Mouse (Mus musculus): ENCODE data around the gene Psmf1. TPM values are rescaled to one million over a fixed set of nuclear protein-coding genes. Genes with fewer than 3 reads are reported as not detected.

The Psmf1 gene
- 35.7 and 39.0 TPM in 2 replicates for polyA plus RNA-seq (2015; fragmentation: Nextera tagmentation; extraction: Ambion mirVana)

- ATAC-seq (ENCODE audit: borderline replicate concordance, extremely low read depth, low FRiP score, low TSS enrichment): no peak
- Histone ChIP-seq H3K9me3 (no peaks in the 10 kb centered on the region), H3K27ac (no peak within 1 kb of the TSS), H3K4me2 (no peak within 1 kb of the TSS), H3K9ac (no peak within 1 kb of the TSS), H3K4me3 (no peak within 1 kb of the TSS), H3K27me3 (0 out of 2 replicates have a peak, but pooled peaks cover 3% of the 10 kb centered on the region), H3K4me1 (peaks cover 13% of the 10 kb centered on the region), H3K36me3 (no peaks in the 10 kb centered on the region)
Observed at GRCm38 (mm10) chr2:151743845-151744244, at the start of gene Psmf1. Gene Psmf1, minus strand, starts transcription at chr2:151744186.

- no peak for ATAC-seq (ENCODE audit: borderline replicate concordance, extremely low read depth, low FRiP score, low TSS enrichment)
- Histone ChIP-seq H3K9ac (no peak overlapping the region), H3K27me3 (no peaks in the 10 kb centered on the region), H3K27ac (no peak overlapping the region), H3K36me3 (no peaks in the 10 kb centered on the region), H3K4me2 (no peak overlapping the region), H3K4me3 (no peak overlapping the region), H3K4me1 (no peaks in the 10 kb centered on the region), H3K9me3 (no peaks in the 10 kb centered on the region)
- WGBS: 29% methylated on average over 5 of the region's 5 CpGs
Observed at GRCm38 (mm10) chr2:151791156-151791555, 47.2 kb upstream of the Psmf1 start.

- no peak overlapping the region for H3K27ac ChIP-seq
- H3K9ac ChIP-seq: no peak overlapping the region
- H3K27me3 ChIP-seq: no peaks in the 10 kb centered on the region
- no peak overlapping the region for H3K4me3 ChIP-seq
- no peak for ATAC-seq (ENCODE audit: borderline replicate concordance, extremely low read depth, low FRiP score, low TSS enrichment)
- no peak overlapping the region for H3K4me2 ChIP-seq
- no peaks in the 10 kb centered on the region for H3K36me3 ChIP-seq
- WGBS: 50% methylated on average over 7 of the region's 7 CpGs
- no peaks in the 10 kb centered on the region for H3K4me1 ChIP-seq
- H3K9me3 ChIP-seq: no peaks in the 10 kb centered on the region
Observed at GRCm38 (mm10) chr2:151790169-151790568, 46.2 kb upstream of the Psmf1 start.

GRCm38 (mm10) chr2:151788221-151788977, 44.4 kb upstream of the Psmf1 start:
- Histone ChIP-seq H3K4me2 (no peak overlapping the region), H3K9me3 (no peaks in the 10 kb centered on the region), H3K36me3 (no peaks in the 10 kb centered on the region), H3K4me3 (no peak overlapping the region), H3K4me1 (no peaks in the 10 kb centered on the region), H3K9ac (no peak overlapping the region), H3K27ac (no peak overlapping the region), H3K27me3 (no peaks in the 10 kb centered on the region)
- ATAC-seq (ENCODE audit: borderline replicate concordance, extremely low read depth, low FRiP score, low TSS enrichment): no peak
- WGBS: 65% methylated on average over 7 of the region's 7 CpGs

GRCm38 (mm10) chr2:151783493-151783892, 39.5 kb upstream of the Psmf1 start:
- 88% methylated on average over 2 of the region's 2 CpGs for WGBS
- H3K27me3 ChIP-seq: no peaks in the 10 kb centered on the region
- no peaks in the 10 kb centered on the region for H3K36me3 ChIP-seq
- H3K4me2 ChIP-seq: no peak overlapping the region
- no peaks in the 10 kb centered on the region for H3K9me3 ChIP-seq
- no peak overlapping the region for H3K27ac ChIP-seq
- no peak overlapping the region for H3K4me3 ChIP-seq
- H3K4me1 ChIP-seq: no peaks in the 10 kb centered on the region
- no peak overlapping the region for H3K9ac ChIP-seq
- no peak for ATAC-seq (ENCODE audit: borderline replicate concordance, extremely low read depth, low FRiP score, low TSS enrichment)

- Histone ChIP-seq H3K36me3 (no peaks in the 10 kb centered on the region), H3K27ac (no peak overlapping the region), H3K4me1 (no peaks in the 10 kb centered on the region), H3K9me3 (no peaks in the 10 kb centered on the region), H3K9ac (no peak overlapping the region), H3K27me3 (no peaks in the 10 kb centered on the region; the same call in 1 of the 2 replicates), H3K4me3 (no peak overlapping the region), H3K4me2 (no peak overlapping the region)
- ATAC-seq (ENCODE audit: borderline replicate concordance, extremely low read depth, low FRiP score, low TSS enrichment): no peak
- WGBS: 87% methylated on average over 3 of the region's 3 CpGs
Observed at GRCm38 (mm10) chr2:151777366-151777765, 33.4 kb upstream of the Psmf1 start.

- H3K4me3 ChIP-seq: no peak overlapping the region
- no peak overlapping the region for H3K27ac ChIP-seq
- H3K4me2 ChIP-seq: no peak overlapping the region
- H3K27me3 ChIP-seq: no peaks in the 10 kb centered on the region; the same call in 1 of the 2 replicates
- peak; percentile 36; the same call in 1 of the 2 replicates for ATAC-seq (ENCODE audit: borderline replicate concordance, extremely low read depth, low FRiP score, low TSS enrichment)
- WGBS: 75% methylated on average over 8 of the region's 8 CpGs
- no peak overlapping the region for H3K9ac ChIP-seq
- H3K4me1 ChIP-seq: no peaks in the 10 kb centered on the region
- H3K9me3 ChIP-seq: no peaks in the 10 kb centered on the region
- H3K36me3 ChIP-seq: no peaks in the 10 kb centered on the region
Observed at GRCm38 (mm10) chr2:151773476-151773875, 29.5 kb upstream of the Psmf1 start.

GRCm38 (mm10) chr2:151772169-151772568, 28.2 kb upstream of the Psmf1 start:
- no peak for ATAC-seq (ENCODE audit: borderline replicate concordance, extremely low read depth, low FRiP score, low TSS enrichment)
- no peak overlapping the region for H3K4me3 ChIP-seq
- no peaks in the 10 kb centered on the region for H3K4me1 ChIP-seq
- no peaks in the 10 kb centered on the region for H3K36me3 ChIP-seq
- no peaks in the 10 kb centered on the region for H3K9me3 ChIP-seq
- H3K4me2 ChIP-seq: no peak overlapping the region
- no peak overlapping the region for H3K27ac ChIP-seq
- H3K9ac ChIP-seq: no peak overlapping the region
- no peaks in the 10 kb centered on the region; the same call in 1 of the 2 replicates for H3K27me3 ChIP-seq
- WGBS: 57% methylated on average over 4 of the region's 4 CpGs

GRCm38 (mm10) chr2:151764557-151764956, 20.6 kb upstream of the Psmf1 start:
- no peak overlapping the region for H3K27ac ChIP-seq
- H3K4me1 ChIP-seq: no peaks in the 10 kb centered on the region
- no peak overlapping the region for H3K4me3 ChIP-seq
- no peaks in the 10 kb centered on the region for H3K36me3 ChIP-seq
- no peaks in the 10 kb centered on the region; the same call in 1 of the 2 replicates for H3K27me3 ChIP-seq
- H3K9ac ChIP-seq: no peak overlapping the region
- no peak overlapping the region for H3K4me2 ChIP-seq
- ATAC-seq (ENCODE audit: borderline replicate concordance, extremely low read depth, low FRiP score, low TSS enrichment): no peak
- WGBS: 78% methylated on average over 2 of the region's 2 CpGs
- H3K9me3 ChIP-seq: no peaks in the 10 kb centered on the region

GRCm38 (mm10) chr2:151758806-151759353, 14.9 kb upstream of the Psmf1 start:
- Histone ChIP-seq H3K9me3 (no peaks in the 10 kb centered on the region), H3K9ac (no peak overlapping the region), H3K4me3 (no peak overlapping the region), H3K36me3 (no peaks in the 10 kb centered on the region), H3K27ac (no peak overlapping the region), H3K4me2 (no peak overlapping the region), H3K4me1 (no peaks in the 10 kb centered on the region), H3K27me3 (no peaks in the 10 kb centered on the region)
- no peak; the same call in 1 of the 2 replicates for ATAC-seq (ENCODE audit: borderline replicate concordance, extremely low read depth, low FRiP score, low TSS enrichment)
- 43% methylated on average over 1 of the region's 1 CpGs for WGBS

GRCm38 (mm10) chr2:151757451-151757850, 13.5 kb upstream of the Psmf1 start:
- H3K4me2 ChIP-seq: no peak overlapping the region
- H3K4me3 ChIP-seq: no peak overlapping the region
- no peak overlapping the region for H3K27ac ChIP-seq
- no peak overlapping the region for H3K9ac ChIP-seq
- H3K4me1 ChIP-seq: no peaks in the 10 kb centered on the region
- H3K9me3 ChIP-seq: no peaks in the 10 kb centered on the region
- no peaks in the 10 kb centered on the region for H3K27me3 ChIP-seq
- 73% methylated on average over 5 of the region's 5 CpGs for WGBS
- ATAC-seq (ENCODE audit: borderline replicate concordance, extremely low read depth, low FRiP score, low TSS enrichment): no peak
- H3K36me3 ChIP-seq: no peaks in the 10 kb centered on the region

GRCm38 (mm10) chr2:151756277-151757061, 12.5 kb upstream of the Psmf1 start:
- Histone ChIP-seq H3K27me3 (no peaks in the 10 kb centered on the region), H3K9ac (no peak overlapping the region), H3K27ac (no peak overlapping the region), H3K9me3 (no peaks in the 10 kb centered on the region), H3K36me3 (no peaks in the 10 kb centered on the region), H3K4me1 (no peaks in the 10 kb centered on the region), H3K4me2 (no peak overlapping the region), H3K4me3 (no peak overlapping the region)
- ATAC-seq (ENCODE audit: borderline replicate concordance, extremely low read depth, low FRiP score, low TSS enrichment): no peak
- 43% methylated on average over 9 of the region's 9 CpGs for WGBS
